Mouse (Mus musculus) hindbrain, postnatal 0 days (tissue): ENCODE data around the gene Sf1. TPM values are rescaled to one million over a fixed set of nuclear protein-coding genes. Genes with fewer than 3 reads are reported as not detected.

ENCODE experiments used
- ATAC-seq: fragments of 200-750 bp; cut with Nextera tagmentation; 2 replicates; pipeline ENCODE4 v1.8.0; 2017; ENCODE audit warnings: mild to moderate bottlenecking, moderate TSS enrichment, moderate library complexity
- DNase-seq: peaks from one replicate; pipeline ENCODE4 v3.0.0-alpha.2; 2015; ENCODE audit warnings: low spot score
- H3K27ac ChIP-seq: fragments of 300-500 bp; sonication (generic); 2 replicates; pipeline ENCODE4 v1.5.1; 2014; ENCODE audit warnings: mild to moderate bottlenecking
- H3K27me3 ChIP-seq: fragments of 300-500 bp; sonication (generic); 2 replicates; pipeline ENCODE4 v1.6.1; 2014; ENCODE audit warnings: low read length, mixed read lengths; ENCODE audit not compliant: insufficient read depth
- H3K36me3 ChIP-seq: fragments of 300-500 bp; sonication (generic); 2 replicates; pipeline ENCODE4 v1.6.1; 2014; ENCODE audit warnings: low read length, mixed read lengths; ENCODE audit not compliant: insufficient read depth
- H3K4me1 ChIP-seq: fragments of 300-500 bp; sonication (generic); 2 replicates; pipeline ENCODE4 v1.6.1; 2014; ENCODE audit warnings: antibody characterized with exemption, low read length, mixed read lengths; ENCODE audit not compliant: insufficient read depth
- H3K4me2 ChIP-seq: fragments of 300-500 bp; sonication (generic); 2 replicates; pipeline ENCODE4 v1.6.1; 2014; ENCODE audit warnings: low read depth, mild to moderate bottlenecking, low read length, moderate library complexity, mixed read lengths
- H3K4me3 ChIP-seq: fragments of 300-500 bp; sonication (generic); 2 replicates; pipeline ENCODE4 v1.5.1; 2014; ENCODE audit warnings: low read length
- H3K9ac ChIP-seq: fragments of 300-500 bp; sonication (generic); replicated peaks from 2 replicates; pipeline ENCODE4 v1.6.1; 2014; ENCODE audit warnings: mild to moderate bottlenecking, low read length, moderate library complexity, mixed read lengths
- H3K9me3 ChIP-seq: fragments of 300-500 bp; sonication (generic); 2 replicates; pipeline ENCODE4 v1.6.1; 2016; ENCODE audit warnings: low read length, mixed read lengths
- CTCF ChIP-seq: IDR thresholded peaks from 2 replicates; pipeline ENCODE4 v1.5.1; 2016; ENCODE audit warnings: antibody characterized with exemption, control low read depth, low read depth
- WGBS: fragments of 180-500 bp; shearing (Covaris S2); extraction: QIAGEN DNeasy Blood & Tissue Kit; methylation state at CpG from one replicate; pipeline ENCODE4 v1.1.7; 2014; 5-methylcytosine and 5-hydroxymethylcytosine counted together
- polyA plus RNA-seq: library from polyadenylated mRNA; unstranded; fragments of >200 nt; fragmentation: Nextera tagmentation; extraction: Ambion mirVana; gene quantifications from 2 replicates; pipeline ENCODE4 v1.2.1, GENCODE M21; 2015
- total RNA-seq: library from RNA; depleted of rRNA; stranded (reverse); fragments of >200 nt; gene quantifications from 2 replicates; pipeline ENCODE4 v1.2.3, GENCODE M21; 2014

Gene Sf1
- total and polyA plus RNA-seq, 2 experiments from 2014 or later: 84.9 to 89.0 TPM

DNA sequence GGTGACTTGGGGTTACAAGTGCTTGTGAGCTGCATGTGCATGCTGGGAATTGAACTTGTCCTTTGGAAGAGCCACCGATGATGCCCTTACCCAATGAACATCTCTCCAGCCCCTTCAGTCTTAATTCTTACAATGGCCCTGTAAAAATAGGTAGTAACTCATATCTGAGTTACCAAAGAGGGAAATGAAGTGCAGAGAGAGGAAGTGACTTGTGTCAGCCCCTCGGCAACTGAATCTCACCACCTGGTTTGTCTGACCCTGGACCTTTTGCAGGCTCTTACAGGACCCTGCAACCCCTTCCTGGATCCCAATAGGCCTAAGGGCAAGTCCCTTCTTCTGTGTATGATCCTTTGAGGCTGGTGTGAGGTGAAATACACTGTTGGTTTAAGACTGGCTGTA is 11.4 kb upstream of the Sf1 start:
- Histone ChIP-seq H3K4me2 (no peak overlapping the region), H3K27ac (no peak overlapping the region), H3K27me3 (no peaks in the 10 kb centered on the region), H3K4me1 (no peaks in the 10 kb centered on the region), H3K9ac (no peak overlapping the region), H3K36me3 (peaks cover 5% of the 10 kb centered on the region; the same call in 1 of the 2 replicates), H3K4me3 (no peak overlapping the region), H3K9me3 (no peaks in the 10 kb centered on the region)
- WGBS: 90% methylated on average over 2 of the region's 2 CpGs
- ATAC-seq: no peak
- DNase-seq: no peak
- TF ChIP-seq CTCF: no peak

DNA sequence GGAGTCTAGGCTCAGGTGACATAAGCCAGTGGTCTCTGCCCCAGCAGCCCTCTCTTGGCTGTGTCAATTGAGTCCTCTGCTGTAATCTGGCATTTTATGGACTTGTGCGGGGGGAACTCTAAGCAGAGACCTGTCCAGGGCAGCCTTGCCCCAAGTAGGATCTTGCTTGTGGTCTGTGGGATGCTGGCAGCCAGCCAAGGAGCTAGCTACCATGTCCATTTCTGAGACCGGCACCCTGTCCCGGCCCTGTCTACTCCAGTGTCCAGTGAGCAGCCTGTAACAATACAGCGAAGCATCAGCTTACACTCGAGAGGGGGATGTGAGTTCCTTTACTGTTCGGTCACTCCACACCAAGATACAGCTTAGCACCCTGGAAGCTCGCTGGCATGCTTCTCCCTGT is 9.5 kb upstream of the Sf1 start:
- H3K27ac ChIP-seq: no peak overlapping the region
- H3K36me3 ChIP-seq: peaks cover 5% of the 10 kb centered on the region; the same call in 1 of the 2 replicates
- ATAC-seq (no peak), DNase-seq (no peak)
- no peaks in the 10 kb centered on the region for H3K4me1 ChIP-seq
- no peak overlapping the region for H3K9ac ChIP-seq
- no peaks in the 10 kb centered on the region for H3K9me3 ChIP-seq
- 59% methylated on average over 7 of the region's 7 CpGs for WGBS
- no peak overlapping the region for H3K4me3 ChIP-seq
- no peak for TF ChIP-seq CTCF
- H3K4me2 ChIP-seq: no peak overlapping the region
- H3K27me3 ChIP-seq: no peaks in the 10 kb centered on the region

DNA sequence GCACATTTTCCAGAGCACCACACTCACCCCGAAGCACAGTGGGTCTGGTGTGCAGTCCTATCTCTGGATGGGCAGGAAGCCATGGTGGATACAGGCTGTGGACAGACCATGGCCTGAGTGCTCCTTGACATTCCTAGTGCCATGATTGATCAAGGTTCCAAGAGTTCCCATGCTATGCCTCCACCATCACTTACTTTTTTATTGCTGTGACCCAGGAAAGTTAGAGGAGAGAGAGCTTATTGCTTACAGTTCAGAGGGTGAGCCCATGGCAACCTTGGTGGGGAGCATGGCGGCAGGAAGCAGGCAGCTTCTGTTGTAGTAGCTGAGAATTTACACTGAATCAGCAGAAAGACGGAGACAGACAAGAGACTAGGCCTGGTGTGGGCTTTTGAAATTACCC is 2.2 kb upstream of the Sf1 start:
- H3K9ac ChIP-seq: no peak overlapping the region
- 93% methylated on average over 3 of the region's 3 CpGs for WGBS
- peaks cover 8% of the 10 kb centered on the region for H3K36me3 ChIP-seq
- no peak for TF ChIP-seq CTCF
- no peak for ATAC-seq
- H3K9me3 ChIP-seq: no peaks in the 10 kb centered on the region
- no peak for DNase-seq
- no peak overlapping the region for H3K4me2 ChIP-seq
- H3K27ac ChIP-seq: no peak overlapping the region
- no peak overlapping the region for H3K4me3 ChIP-seq
- H3K27me3 ChIP-seq: no peaks in the 10 kb centered on the region
- peaks cover 11% of the 10 kb centered on the region for H3K4me1 ChIP-seq

DNA sequence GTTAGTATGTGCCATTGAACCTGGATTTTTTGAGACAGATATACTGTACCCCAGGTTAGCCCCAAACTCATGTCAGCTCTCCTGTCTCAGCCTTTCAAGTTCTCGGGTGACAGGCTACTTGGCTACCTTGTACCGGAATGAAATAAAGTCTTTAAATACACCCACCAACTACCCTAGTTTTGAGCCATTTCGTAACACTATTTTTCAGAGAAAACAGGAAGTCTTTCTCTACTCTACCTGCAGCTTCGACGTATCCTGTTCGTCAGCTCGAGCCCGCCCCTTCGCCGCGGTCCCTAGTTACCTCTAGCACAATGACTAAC is 439 bp upstream of the Sf1 start:
- Histone ChIP-seq H3K27ac (peak overlapping the region; percentile 100), H3K27me3 (no peaks in the 10 kb centered on the region), H3K9me3 (no peaks in the 10 kb centered on the region), H3K4me2 (peak overlapping the region; percentile 63), H3K4me3 (peak overlapping the region; percentile 100), H3K9ac (peak overlapping the region; percentile 35), H3K4me1 (peaks cover 11% of the 10 kb centered on the region), H3K36me3 (peaks cover 25% of the 10 kb centered on the region)
- no peak for DNase-seq
- WGBS: 1% methylated on average over 11 of the region's 11 CpGs
- TF ChIP-seq CTCF: no peak
- ATAC-seq: no peak

DNA sequence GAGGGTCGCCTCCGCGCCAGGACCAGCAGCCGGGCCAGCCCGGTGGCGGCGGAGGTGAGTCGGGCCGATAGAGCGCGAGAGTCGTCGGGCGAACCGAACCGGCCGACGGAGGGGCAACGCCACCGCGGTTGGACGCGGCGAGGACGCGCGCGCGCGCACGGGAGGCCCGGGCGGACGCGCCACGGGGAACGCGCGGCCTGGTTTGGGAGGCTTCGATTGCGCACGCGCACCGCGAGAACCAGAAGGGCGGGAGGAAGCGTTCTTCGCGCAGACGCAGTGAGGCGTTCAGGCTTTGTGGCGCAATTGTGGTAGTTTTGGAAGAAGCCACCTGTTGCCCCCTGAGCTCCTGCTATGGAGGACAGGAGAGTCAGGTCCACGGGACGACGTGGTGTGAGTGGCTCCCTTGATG is 831 bp downstream of the Sf1 start:
- H3K4me3 ChIP-seq: peak overlapping the region; percentile 100
- under 1% methylated on average over 45 of the region's 55 CpGs for WGBS
- DNase-seq (peak; percentile 97), ATAC-seq (no peak)
- TF ChIP-seq CTCF: peak; percentile 23; the same call in 1 of the 2 replicates
- peak overlapping the region; percentile 94 for H3K4me2 ChIP-seq
- peaks cover 11% of the 10 kb centered on the region for H3K4me1 ChIP-seq
- no peaks in the 10 kb centered on the region for H3K9me3 ChIP-seq
- no peaks in the 10 kb centered on the region for H3K27me3 ChIP-seq
- H3K27ac ChIP-seq: peak overlapping the region; percentile 100
- peaks cover 36% of the 10 kb centered on the region for H3K36me3 ChIP-seq
- H3K9ac ChIP-seq: peak overlapping the region; percentile 99

DNA sequence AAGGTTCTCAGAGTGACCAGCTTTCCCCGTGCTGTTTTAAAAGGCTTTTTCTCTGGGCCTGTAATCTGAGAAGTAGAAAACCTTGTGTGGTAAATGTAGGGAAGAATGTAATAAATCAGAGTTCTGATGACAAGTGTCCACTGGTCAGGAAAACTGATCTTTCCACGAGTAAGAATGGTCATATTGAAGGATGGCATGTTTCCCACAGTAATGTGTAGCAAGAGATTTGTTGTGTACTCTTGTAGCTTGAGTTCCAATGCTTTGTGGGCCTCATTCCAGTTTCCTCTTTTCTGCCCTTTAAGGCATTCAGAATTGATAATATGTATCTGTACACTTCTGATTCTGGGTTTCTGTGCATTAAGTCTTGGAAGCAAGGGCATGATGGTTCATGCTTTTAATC is 1.4 kb downstream of the Sf1 start:
- H3K9me3 ChIP-seq: no peaks in the 10 kb centered on the region
- H3K27ac ChIP-seq: no peak overlapping the region
- ATAC-seq (no peak), DNase-seq (no peak)
- peaks cover 35% of the 10 kb centered on the region for H3K36me3 ChIP-seq
- TF ChIP-seq CTCF: no peak
- no peaks in the 10 kb centered on the region for H3K27me3 ChIP-seq
- H3K9ac ChIP-seq: peak overlapping the region; percentile 99
- peak overlapping the region; percentile 94 for H3K4me2 ChIP-seq
- 4% methylated on average over 2 of the region's 2 CpGs for WGBS
- H3K4me1 ChIP-seq: peaks cover 11% of the 10 kb centered on the region
- peak overlapping the region; percentile 100 for H3K4me3 ChIP-seq

DNA sequence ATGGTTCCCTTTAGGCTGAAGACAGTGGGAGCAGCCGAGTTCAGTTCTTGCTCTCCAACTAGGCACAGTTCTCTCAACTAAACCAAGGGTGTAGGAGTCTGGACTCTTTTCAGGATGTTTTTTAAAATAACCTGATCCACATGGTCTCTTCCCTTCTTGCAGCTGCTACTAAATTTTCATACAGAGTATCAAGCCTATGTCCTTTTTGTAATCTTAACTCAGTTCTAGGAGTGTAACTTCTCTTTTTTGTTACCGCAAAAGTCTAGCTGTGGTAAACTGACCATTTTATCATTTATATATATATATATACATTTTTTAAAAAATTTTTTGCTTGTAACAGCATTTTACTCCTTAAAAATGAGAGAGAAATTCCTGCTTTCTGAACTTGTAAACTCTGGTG is 6.7 kb downstream of the Sf1 start:
- Histone ChIP-seq H3K36me3 (peaks cover 81% of the 10 kb centered on the region), H3K4me3 (no peak overlapping the region), H3K27me3 (no peaks in the 10 kb centered on the region), H3K27ac (no peak overlapping the region), H3K4me2 (no peak overlapping the region), H3K4me1 (peaks cover under 1% of the 10 kb centered on the region), H3K9ac (no peak overlapping the region), H3K9me3 (no peaks in the 10 kb centered on the region)
- 86% methylated on average over 2 of the region's 2 CpGs for WGBS
- no peak for TF ChIP-seq CTCF
- no peak for DNase-seq
- ATAC-seq: no peak

DNA sequence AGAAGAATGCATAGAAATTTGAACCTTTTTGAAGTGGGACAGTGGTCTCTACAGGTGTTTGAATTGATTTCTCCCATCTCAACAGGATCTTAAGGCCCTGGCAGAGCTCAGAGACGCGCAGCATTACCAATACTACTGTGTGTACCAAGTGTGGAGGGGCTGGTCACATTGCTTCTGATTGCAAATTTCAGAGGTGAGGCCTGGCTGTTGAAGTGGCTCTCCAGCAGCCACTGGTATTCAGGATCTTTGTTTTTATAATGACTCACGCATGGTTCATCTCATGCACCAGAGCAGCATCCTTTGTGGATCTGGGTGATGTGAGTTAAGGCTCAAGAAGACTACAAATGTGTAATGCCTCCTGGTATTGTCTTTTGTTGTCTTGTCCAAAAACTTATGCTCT is 8.9 kb downstream of the Sf1 start:
- ATAC-seq (no peak), DNase-seq (no peak)
- Histone ChIP-seq H3K36me3 (peaks cover 90% of the 10 kb centered on the region), H3K27ac (no peak overlapping the region), H3K4me1 (no peaks in the 10 kb centered on the region), H3K27me3 (no peaks in the 10 kb centered on the region), H3K4me3 (no peak overlapping the region), H3K9me3 (no peaks in the 10 kb centered on the region), H3K9ac (no peak overlapping the region), H3K4me2 (no peak overlapping the region)
- WGBS: 90% methylated on average over 3 of the region's 3 CpGs
- no peak for TF ChIP-seq CTCF
